Mouse (Mus musculus) cortical plate, adult 2 months (tissue): ENCODE results near the gene Hsdl1.

Experiments used
- CTCF ChIP-seq: fragments of 200-500 bp; IDR thresholded peaks from 2 replicates; pipeline ENCODE4 v1.5.1; 2011; ENCODE audit warnings: mild to moderate bottlenecking, control low read depth, low read length; ENCODE audit not compliant: insufficient read depth; ENCODE audit errors: extremely low read depth
- POLR2A ChIP-seq: fragments of 200-500 bp; IDR thresholded peaks from 2 replicates; pipeline ENCODE4 v1.6.1; 2011; ENCODE audit warnings: mild to moderate bottlenecking, low read length, control low read depth; ENCODE audit not compliant: insufficient read depth; ENCODE audit errors: extremely low read depth

- TF ChIP-seq POLR2A (no peak), CTCF (no peak)
These were observed 2.6 kb downstream of the Hsdl1 start for GRCm38 (mm10) chr8:119572411-119572810.
